Mouse (Mus musculus) liver, adult 2 months (tissue): ENCODE results near the gene Dcaf15. TPM values are rescaled to one million over a fixed set of nuclear protein-coding genes. Genes with fewer than 3 reads are reported as not detected.

Experiments used
- DNase-seq: peaks from one replicate; pipeline ENCODE4 v3.0.0-alpha.2; 2011; ENCODE audit warnings: low read depth, low spot score; ENCODE audit errors: extremely low read depth
- H3K27ac ChIP-seq: fragments of 200-500 bp; replicated peaks from 2 replicates; pipeline ENCODE4 v1.5.1; 2012; ENCODE audit warnings: low read depth, mild to moderate bottlenecking, control low read depth, inconsistent platforms, low read length; ENCODE audit not compliant: insufficient read depth
- H3K27me3 ChIP-seq: fragments of 200-500 bp; 2 replicates; pipeline ENCODE4 v1.6.1; 2012; ENCODE audit warnings: mild to moderate bottlenecking, moderate library complexity, low read length, inconsistent platforms; ENCODE audit not compliant: control insufficient read depth, insufficient read depth
- H3K36me3 ChIP-seq: fragments of 200-500 bp; 2 replicates; pipeline ENCODE4 v1.6.1; 2012; ENCODE audit warnings: low read length, inconsistent platforms; ENCODE audit not compliant: control insufficient read depth, insufficient read depth
- H3K4me1 ChIP-seq: fragments of 200-500 bp; 2 replicates; pipeline ENCODE4 v1.6.1; 2011; ENCODE audit warnings: low read length; ENCODE audit not compliant: control insufficient read depth, insufficient read depth
- H3K4me3 ChIP-seq: fragments of 200-500 bp; 2 replicates; pipeline ENCODE4 v1.5.1; 2011; ENCODE audit warnings: low read depth, mild to moderate bottlenecking, control low read depth, low read length, moderate library complexity; ENCODE audit not compliant: insufficient read depth
- H3K79me2 ChIP-seq: fragments of 200-500 bp; 2 replicates; pipeline ENCODE4 v1.6.1; 2012; ENCODE audit warnings: inconsistent platforms, mild to moderate bottlenecking, low read length, moderate library complexity; ENCODE audit not compliant: control insufficient read depth, insufficient read depth
- H3K9ac ChIP-seq: fragments of 200-500 bp; 2 replicates; pipeline ENCODE4 v1.6.1; 2012; ENCODE audit warnings: low read depth, mild to moderate bottlenecking, control low read depth, inconsistent platforms, low read length
- CTCF ChIP-seq: fragments of 200-500 bp; IDR thresholded peaks from 2 replicates; pipeline ENCODE4 v1.5.1; 2011; ENCODE audit warnings: low read depth, low read length, control low read depth
- POLR2A ChIP-seq: fragments of 200-500 bp; IDR thresholded peaks from 2 replicates; pipeline ENCODE4 v1.6.1; 2011; ENCODE audit warnings: low read length, control low read depth; ENCODE audit not compliant: insufficient read depth; ENCODE audit errors: extremely low read depth
- WGBS: fragments of 180-500 bp; shearing (Covaris S2); methylation state at CpG from one replicate; pipeline ENCODE4 v1.1.7; 2018; 5-methylcytosine and 5-hydroxymethylcytosine counted together
- polyA plus RNA-seq: library from polyadenylated mRNA; depleted of rRNA; stranded (reverse); fragments of >200 nt; gene quantifications from 2 replicates; pipeline ENCODE4 v1.2.3, GENCODE M21; 2012; rRNA removed
- total RNA-seq: library from RNA; depleted of rRNA; stranded (reverse); fragments of >200 nt; gene quantifications from 2 replicates; pipeline ENCODE4 v1.2.3, GENCODE M21; 2014; rRNA removed

Gene Dcaf15
- total and polyA plus RNA-seq, 2 experiments = 1.4 to 9.9 TPM

GRCm38 (mm10) chr8:84053229-84053628 lies 51.3 kb downstream of the Dcaf15 start:
- 93% methylated on average over 5 of the region's 5 CpGs for WGBS
- no peak for DNase-seq
- H3K4me1 ChIP-seq = no peaks in the 10 kb centered on the region
- no peak for TF ChIP-seq CTCF
- TF ChIP-seq POLR2A = no peak
- no peak overlapping the region for H3K4me3 ChIP-seq
- H3K9ac ChIP-seq = no peak overlapping the region
- no peaks in the 10 kb centered on the region for H3K36me3 ChIP-seq
- no peaks in the 10 kb centered on the region for H3K79me2 ChIP-seq
- no peak overlapping the region for H3K27ac ChIP-seq
- H3K27me3 ChIP-seq = no peaks in the 10 kb centered on the region; the same call in 1 of the 2 replicates

GRCm38 (mm10) chr8:84052746-84053145 lies 51.8 kb downstream of the Dcaf15 start:
- 24% methylated on average over 3 of the region's 3 CpGs for WGBS
- no peak for DNase-seq
- Histone ChIP-seq H3K4me3 (no peak overlapping the region), H3K9ac (no peak overlapping the region), H3K36me3 (no peaks in the 10 kb centered on the region), H3K27ac (no peak overlapping the region), H3K4me1 (no peaks in the 10 kb centered on the region), H3K79me2 (no peaks in the 10 kb centered on the region), H3K27me3 (no peaks in the 10 kb centered on the region; the same call in 1 of the 2 replicates)
- no peak for TF ChIP-seq POLR2A

GRCm38 (mm10) chr8:84048171-84048570 lies 56.4 kb downstream of the Dcaf15 start:
- no peaks in the 10 kb centered on the region for H3K4me1 ChIP-seq
- WGBS = 88% methylated on average over 5 of the region's 5 CpGs
- H3K79me2 ChIP-seq = no peaks in the 10 kb centered on the region
- no peak for TF ChIP-seq CTCF
- no peak for TF ChIP-seq POLR2A
- H3K27ac ChIP-seq = no peak overlapping the region
- peaks cover 2% of the 10 kb centered on the region; the same call in 1 of the 2 replicates for H3K27me3 ChIP-seq
- no peaks in the 10 kb centered on the region for H3K36me3 ChIP-seq
- no peak overlapping the region for H3K4me3 ChIP-seq
- H3K9ac ChIP-seq = no peak overlapping the region
- DNase-seq = no peak

Other genes starting within 250 kb of the Dcaf15 start
- 1.6 TPM in 2 replicates for gene Adgrl1, start 204.7 kb downstream of the Dcaf15 start, total RNA-seq
- 2.7 and 3.5 TPM in 2 replicates for gene Adgrl1, start 204.7 kb downstream of the Dcaf15 start, polyA plus RNA-seq
- gene Gm10644, start 149.6 kb downstream of the Dcaf15 start, total RNA-seq = 1.8 and 2.0 TPM in 2 replicates
- 4.0 and 4.3 TPM in 2 replicates for gene Gm10644, start 149.6 kb downstream of the Dcaf15 start, polyA plus RNA-seq
- gene Asf1b, start 149.3 kb downstream of the Dcaf15 start, total RNA-seq = 0.37 and 1.1 TPM in 2 replicates
- gene Asf1b, start 149.3 kb downstream of the Dcaf15 start, polyA plus RNA-seq = 0.86 and 1.4 TPM in 2 replicates
- gene Prkaca, start 131.8 kb downstream of the Dcaf15 start, total RNA-seq = 23.0 and 24.9 TPM in 2 replicates
- gene Prkaca, start 131.8 kb downstream of the Dcaf15 start, polyA plus RNA-seq = 47.8 and 56.5 TPM in 2 replicates
- gene Samd1, start 107.1 kb downstream of the Dcaf15 start, total RNA-seq = 4.0 and 7.2 TPM in 2 replicates
- gene Samd1, start 107.1 kb downstream of the Dcaf15 start, polyA plus RNA-seq = 11.9 and 12.2 TPM in 2 replicates
- 0.20 and 0.46 TPM in 2 replicates for gene 1700067K01Rik, start 103.3 kb downstream of the Dcaf15 start, total RNA-seq
- 0.11 and 0.26 TPM in 2 replicates for gene 1700067K01Rik, start 103.3 kb downstream of the Dcaf15 start, polyA plus RNA-seq
- 0.20 and 0.28 TPM in 2 replicates for gene 2210011C24Rik, start 92.6 kb downstream of the Dcaf15 start, total RNA-seq
- gene 2210011C24Rik, start 92.6 kb downstream of the Dcaf15 start, polyA plus RNA-seq = 0.21 and 0.34 TPM in 2 replicates
- not detected in 2 replicates for gene Palm3, start 83.3 kb downstream of the Dcaf15 start, total RNA-seq
- not detected in 2 replicates for gene Palm3, start 83.3 kb downstream of the Dcaf15 start, polyA plus RNA-seq
- gene Il27ra, start 62.2 kb downstream of the Dcaf15 start, total RNA-seq = 1.4 and 1.5 TPM in 2 replicates
- gene Il27ra, start 62.2 kb downstream of the Dcaf15 start, polyA plus RNA-seq = 1.4 and 2.1 TPM in 2 replicates
- gene Rln3, start 59.8 kb downstream of the Dcaf15 start, total RNA-seq = not detected in 2 replicates
- not detected in 2 replicates for gene Rln3, start 59.8 kb downstream of the Dcaf15 start, polyA plus RNA-seq
- gene Gm10643, start 39.6 kb downstream of the Dcaf15 start, total RNA-seq = 0.65 and 0.74 TPM in 2 replicates
- gene Gm10643, start 39.6 kb downstream of the Dcaf15 start, polyA plus RNA-seq = 0.10 TPM in 1 of 2 replicates, not detected in the other
- 1.8 and 2.6 TPM in 2 replicates for gene Rfx1, start 37.9 kb downstream of the Dcaf15 start, total RNA-seq
- 6.4 and 8.3 TPM in 2 replicates for gene Rfx1, start 37.9 kb downstream of the Dcaf15 start, polyA plus RNA-seq
- gene Podnl1, start 21.2 kb upstream of the Dcaf15 start, total RNA-seq = 0.13 TPM in 1 of 2 replicates, not detected in the other
- gene Podnl1, start 21.2 kb upstream of the Dcaf15 start, polyA plus RNA-seq = 0.51 and 0.86 TPM in 2 replicates
- 4.0 and 5.6 TPM in 2 replicates for gene Cc2d1a, start 43.2 kb upstream of the Dcaf15 start, total RNA-seq
- 10.4 and 10.6 TPM in 2 replicates for gene Cc2d1a, start 43.2 kb upstream of the Dcaf15 start, polyA plus RNA-seq
- gene 4930432K21Rik, start 43.3 kb upstream of the Dcaf15 start, total RNA-seq = not detected in 2 replicates
- 0.07 and 0.11 TPM in 2 replicates for gene 4930432K21Rik, start 43.3 kb upstream of the Dcaf15 start, polyA plus RNA-seq
- not detected in 2 replicates for gene Nanos3, start 80.4 kb upstream of the Dcaf15 start, total RNA-seq
- not detected in 2 replicates for gene Nanos3, start 80.4 kb upstream of the Dcaf15 start, polyA plus RNA-seq
- gene Zswim4, start 132.3 kb upstream of the Dcaf15 start, total RNA-seq = 2.8 and 3.7 TPM in 2 replicates
- gene Zswim4, start 132.3 kb upstream of the Dcaf15 start, polyA plus RNA-seq = 6.9 and 8.4 TPM in 2 replicates
- gene D8Ertd738e, start 145.0 kb upstream of the Dcaf15 start, total RNA-seq = 103 and 115 TPM in 2 replicates
- gene D8Ertd738e, start 145.0 kb upstream of the Dcaf15 start, polyA plus RNA-seq = 99.3 and 105 TPM in 2 replicates
- gene Mri1, start 152.6 kb upstream of the Dcaf15 start, total RNA-seq = 17.1 and 25.8 TPM in 2 replicates
- 43.1 and 75.7 TPM in 2 replicates for gene Mri1, start 152.6 kb upstream of the Dcaf15 start, polyA plus RNA-seq
- gene Ccdc130, start 165.6 kb upstream of the Dcaf15 start, total RNA-seq = 2.3 and 6.9 TPM in 2 replicates
- 8.7 and 19.1 TPM in 2 replicates for gene Ccdc130, start 165.6 kb upstream of the Dcaf15 start, polyA plus RNA-seq